ENCODE assay signal across 17 mouse cellular contexts in the genomic region with DNA sequence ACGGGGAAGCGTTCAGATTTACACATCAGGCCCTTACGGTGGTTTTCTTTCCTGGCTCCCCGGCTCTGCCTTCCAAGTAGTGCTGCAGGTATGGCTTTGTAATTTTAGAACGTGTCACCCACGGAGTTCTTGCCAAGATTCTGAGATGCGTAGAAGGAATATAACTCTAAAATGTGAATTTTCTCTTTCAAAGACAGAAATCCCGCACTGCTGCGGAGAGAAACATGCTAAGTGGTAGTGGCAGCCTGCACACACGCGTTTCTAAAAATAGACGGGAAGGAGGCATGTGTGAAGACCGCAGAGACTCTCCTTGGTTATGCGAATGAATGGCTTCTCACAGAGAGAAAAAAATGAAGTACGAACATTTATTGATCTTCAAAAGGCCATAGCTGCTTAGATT. TPM values are rescaled to one million over a fixed set of nuclear protein-coding genes. Genes with fewer than 3 reads are reported as not detected.
DNase-seq lines count a peak whose midpoint lies in the region; ATAC-seq and TF ChIP-seq lines count a peak whose summit lies in the region.
"Had no signal": no experiment of that assay in that cellular context is flagged by ENCODE, and none has a peak within 500 bp of the region (broad histone marks: within the 10 kb centered on the region; RNA-seq: fewer than 3 reads in every experiment).

No protein-coding gene starts in this region.

- H3K9ac ChIP-seq in forebrain, embryonic 14.5 days (ENCODE audit: low read length): no peak overlapping the region
- no peak overlapping the region for H3K9ac ChIP-seq in forebrain, embryonic 12.5 days
- no peak overlapping the region for H3K9ac ChIP-seq in heart, postnatal 0 days (replicated peaks; ENCODE audit: low read depth, low read length)
- H3K9ac ChIP-seq in stomach, embryonic 16.5 days (ENCODE audit: low read length): no peak overlapping the region
- no peak overlapping the region for H3K9ac ChIP-seq in stomach, postnatal 0 days (ENCODE audit: low read length)
- no peak overlapping the region for H3K9ac ChIP-seq in liver, postnatal 0 days (replicated peaks)
- H3K9ac ChIP-seq: liver, embryonic 14.5 days; neural tube, embryonic 15.5 days had no signal

- H3K4me3 ChIP-seq in forebrain, embryonic 14.5 days (ENCODE audit: low read depth, low read length): no peak overlapping the region
- H3K4me3 ChIP-seq in forebrain, embryonic 12.5 days (replicated peaks): no peak overlapping the region
- H3K4me3 ChIP-seq in heart, postnatal 0 days (ENCODE audit: low read depth, low read length): no peak overlapping the region
- no peak overlapping the region for H3K4me3 ChIP-seq in stomach, embryonic 16.5 days (replicated peaks; ENCODE audit: low read length)
- no peak overlapping the region for H3K4me3 ChIP-seq in stomach, postnatal 0 days (ENCODE audit: low read depth, low read length)
- no peak overlapping the region for H3K4me3 ChIP-seq in liver, postnatal 0 days (ENCODE audit: low read depth, low read length)
- H3K4me3 ChIP-seq: layer of hippocampus, adult 2 months; left cerebral cortex, adult 2 months; neural tube, embryonic 15.5 days had no signal

- ATAC-seq in forebrain, embryonic 14.5 days: no peak
- no peak for ATAC-seq in forebrain, embryonic 12.5 days (ENCODE audit: low FRiP score)
- ATAC-seq in heart, postnatal 0 days (ENCODE audit: insufficient read depth, low read depth): no peak
- ATAC-seq in stomach, embryonic 16.5 days (ENCODE audit: insufficient read depth, low FRiP score): no peak
- no peak for ATAC-seq in stomach, postnatal 0 days (ENCODE audit: low FRiP score, low TSS enrichment)
- no peak for ATAC-seq in liver, postnatal 0 days
- ATAC-seq: Patski had no signal

- H3K27me3 ChIP-seq in forebrain, embryonic 14.5 days (replicated peaks; ENCODE audit: control insufficient read depth, insufficient read depth, low read length): no peaks in the 10 kb centered on the region
- H3K27me3 ChIP-seq in forebrain, embryonic 12.5 days: no peaks in the 10 kb centered on the region
- no peaks in the 10 kb centered on the region for H3K27me3 ChIP-seq in heart, postnatal 0 days (ENCODE audit: control insufficient read depth, insufficient read depth, low read length)
- no peaks in the 10 kb centered on the region for H3K27me3 ChIP-seq in stomach, embryonic 16.5 days (ENCODE audit: control insufficient read depth, insufficient read depth, low read length)
- H3K27me3 ChIP-seq in stomach, postnatal 0 days (ENCODE audit: control insufficient read depth, insufficient read depth, low read length): no peaks in the 10 kb centered on the region
- H3K27me3 ChIP-seq in liver, postnatal 0 days (ENCODE audit: insufficient read depth, low read length): no peaks in the 10 kb centered on the region
- H3K27me3 ChIP-seq: neural tube, embryonic 15.5 days; Patski had no signal

- 86% methylated on average over 15 of the region's 15 CpGs for WGBS in forebrain, embryonic 14.5 days
- 88% methylated on average over 15 of the region's 15 CpGs for WGBS in forebrain, embryonic 12.5 days
- WGBS in heart, postnatal 0 days: 48% methylated on average over 15 of the region's 15 CpGs
- 76% methylated on average over 15 of the region's 15 CpGs for WGBS in stomach, embryonic 16.5 days
- WGBS in stomach, postnatal 0 days: 66% methylated on average over 15 of the region's 15 CpGs
- 83% methylated on average over 15 of the region's 15 CpGs for WGBS in liver, postnatal 0 days (ENCODE audit: insufficient replicate concordance)

- TF ChIP-seq CTCF in heart, postnatal 0 days (IDR thresholded peaks at IDR 0.05; ENCODE audit: low read depth): no peak
- no peak for TF ChIP-seq CTCF in stomach, postnatal 0 days (IDR thresholded peaks at IDR 0.05; ENCODE audit: low read depth)
- TF ChIP-seq CTCF in liver, postnatal 0 days (IDR thresholded peaks at IDR 0.05; ENCODE audit: low read depth): no peak

- intact Hi-C loops in heart, postnatal 10 days (cut with DNase I): no loop called here

- H3K36me3 ChIP-seq in forebrain, embryonic 14.5 days (ENCODE audit: control insufficient read depth, insufficient read depth, low read length): no peaks in the 10 kb centered on the region
- no peaks in the 10 kb centered on the region for H3K36me3 ChIP-seq in forebrain, embryonic 12.5 days (replicated peaks)
- no peaks in the 10 kb centered on the region for H3K36me3 ChIP-seq in heart, postnatal 0 days (replicated peaks; ENCODE audit: control insufficient read depth, insufficient read depth, low read length)
- H3K36me3 ChIP-seq in stomach, embryonic 16.5 days (ENCODE audit: control insufficient read depth, insufficient read depth, low read length): no peaks in the 10 kb centered on the region
- no peaks in the 10 kb centered on the region for H3K36me3 ChIP-seq in stomach, postnatal 0 days (ENCODE audit: control insufficient read depth, insufficient read depth, low read length)
- H3K36me3 ChIP-seq in liver, postnatal 0 days (replicated peaks; ENCODE audit: insufficient read depth, low read length): no peaks in the 10 kb centered on the region
- H3K36me3 ChIP-seq: neural tube, embryonic 15.5 days had no signal

- H3K4me1 ChIP-seq in forebrain, embryonic 14.5 days (ENCODE audit: control insufficient read depth, insufficient read depth, low read length): no peaks in the 10 kb centered on the region
- H3K4me1 ChIP-seq in forebrain, embryonic 12.5 days: peaks cover 4% of the 10 kb centered on the region
- no peaks in the 10 kb centered on the region for H3K4me1 ChIP-seq in heart, postnatal 0 days (ENCODE audit: control insufficient read depth, insufficient read depth)
- H3K4me1 ChIP-seq in stomach, embryonic 16.5 days (ENCODE audit: control insufficient read depth, insufficient read depth, low read length): no peaks in the 10 kb centered on the region
- no peaks in the 10 kb centered on the region for H3K4me1 ChIP-seq in stomach, postnatal 0 days (replicated peaks; ENCODE audit: control insufficient read depth, insufficient read depth)
- no peaks in the 10 kb centered on the region for H3K4me1 ChIP-seq in liver, postnatal 0 days (ENCODE audit: insufficient read depth)
- H3K4me1 ChIP-seq: neural tube, embryonic 15.5 days had no signal

- H3K9me3 ChIP-seq in forebrain, embryonic 14.5 days (replicated peaks; ENCODE audit: control insufficient read depth, low read length): no peaks in the 10 kb centered on the region
- H3K9me3 ChIP-seq in forebrain, embryonic 12.5 days: no peaks in the 10 kb centered on the region
- H3K9me3 ChIP-seq in heart, postnatal 0 days (replicated peaks; ENCODE audit: control insufficient read depth, low read length): no peaks in the 10 kb centered on the region
- no peaks in the 10 kb centered on the region for H3K9me3 ChIP-seq in stomach, embryonic 16.5 days (replicated peaks; ENCODE audit: control insufficient read depth, low read length)
- no peaks in the 10 kb centered on the region for H3K9me3 ChIP-seq in stomach, postnatal 0 days (ENCODE audit: control insufficient read depth, low read length)
- H3K9me3 ChIP-seq in liver, postnatal 0 days (ENCODE audit: low read length): no peaks in the 10 kb centered on the region
- H3K9me3 ChIP-seq: neural tube, embryonic 15.5 days had no signal

- H3K4me2 ChIP-seq in forebrain, embryonic 14.5 days (ENCODE audit: low read length): no peak overlapping the region
- no peak overlapping the region for H3K4me2 ChIP-seq in forebrain, embryonic 12.5 days
- peak overlapping the region; percentile 33; the same call in 1 of the 2 replicates for H3K4me2 ChIP-seq in heart, postnatal 0 days (ENCODE audit: low read depth, low read length)
- no peak overlapping the region for H3K4me2 ChIP-seq in stomach, embryonic 16.5 days (ENCODE audit: low read depth, low read length)
- no peak overlapping the region for H3K4me2 ChIP-seq in stomach, postnatal 0 days (replicated peaks; ENCODE audit: low read depth)
- H3K4me2 ChIP-seq in liver, postnatal 0 days (ENCODE audit: low read depth, low read length): no peak overlapping the region
- H3K4me2 ChIP-seq: neural tube, embryonic 15.5 days had no signal

- H3K27ac ChIP-seq in forebrain, embryonic 14.5 days (ENCODE audit: low read depth, low read length): no peak overlapping the region
- H3K27ac ChIP-seq in forebrain, embryonic 12.5 days: no peak overlapping the region
- no peak overlapping the region for H3K27ac ChIP-seq in heart, postnatal 0 days (ENCODE audit: low read depth)
- peak overlapping the region; percentile 15 for H3K27ac ChIP-seq in stomach, embryonic 16.5 days (ENCODE audit: low read length)
- H3K27ac ChIP-seq in stomach, postnatal 0 days (replicated peaks): no peak overlapping the region
- no peak overlapping the region for H3K27ac ChIP-seq in liver, postnatal 0 days (ENCODE audit: low read depth)
- H3K27ac ChIP-seq: layer of hippocampus, adult 2 months; left cerebral cortex, adult 2 months; liver, embryonic 14.5 days; neural tube, embryonic 15.5 days had no signal

- DNase-seq in forebrain, embryonic 14.5 days (ENCODE audit: low spot score): peak; percentile 43
- no peak for DNase-seq in heart, postnatal 0 days (ENCODE audit: low spot score)
- no peak for DNase-seq in heart, postnatal 10 days
- no peak for DNase-seq in stomach, postnatal 0 days (ENCODE audit: low spot score)
- no peak for DNase-seq in liver, postnatal 0 days
- DNase-seq in cerebellum, postnatal 10 days: no peak
- DNase-seq: cerebellum, adult 18-20 months; gastrocnemius, postnatal 10 days; lung, postnatal 4 days; thymus, postnatal 4 days had no signal

- TF ChIP-seq EP300 in heart, postnatal 0 days (IDR thresholded peaks at IDR 0.05; ENCODE audit: low read depth): no peak
- no peak for TF ChIP-seq EP300 in stomach, postnatal 0 days (optimal IDR thresholded peaks at IDR 0.05)
- no peak for TF ChIP-seq EP300 in liver, postnatal 0 days (IDR thresholded peaks at IDR 0.05; ENCODE audit: low read depth)

RNA-seq across cellular contexts. Expression of a gene that starts 21.5 kb away (rescaled TPM):
- polyA plus RNA-seq in forebrain, embryonic 14.5 days (2014; fragmentation: Nextera tagmentation; extraction: Ambion mirVana): 7.1 and 7.5 TPM in 2 replicates
- 13.0 and 18.5 TPM in 2 replicates for polyA plus RNA-seq in forebrain, embryonic 12.5 days (2016; fragmentation: Nextera tagmentation; extraction: Ambion mirVana)
- 48.7 and 81.8 TPM in 2 replicates for total RNA-seq in heart, postnatal 0 days (2014; rRNA removed; ENCODE audit: low replicate concordance)
- 29.8 and 36.7 TPM in 2 replicates for polyA plus RNA-seq in heart, postnatal 0 days (2015; fragmentation: Nextera tagmentation; extraction: Ambion mirVana)
- total RNA-seq in heart, postnatal 10 days (2021): 100 to 1,000 TPM in 1 of 2 experiments, 10 to 100 TPM in 1; 98.7 to 101 TPM
- polyA plus RNA-seq in stomach, embryonic 16.5 days (2015; fragmentation: Nextera tagmentation; extraction: Ambion mirVana): 7.9 and 9.1 TPM in 2 replicates
- 12.8 and 13.5 TPM in 2 replicates for polyA plus RNA-seq in stomach, postnatal 0 days (2015; fragmentation: Nextera tagmentation; extraction: Ambion mirVana)
- 4.9 and 5.4 TPM in 2 replicates for polyA plus RNA-seq in liver, postnatal 0 days (2015; fragmentation: Nextera tagmentation; extraction: Ambion mirVana)
